Mouse (Mus musculus): ENCODE measurements around the gene Epb41l3. TPM values are rescaled to one million over a fixed set of nuclear protein-coding genes. Genes with fewer than 3 reads are reported as not detected.

The Epb41l3 gene
- polyA plus RNA-seq, 1 experiment from 2014 or later: 67.3 TPM

DNA sequence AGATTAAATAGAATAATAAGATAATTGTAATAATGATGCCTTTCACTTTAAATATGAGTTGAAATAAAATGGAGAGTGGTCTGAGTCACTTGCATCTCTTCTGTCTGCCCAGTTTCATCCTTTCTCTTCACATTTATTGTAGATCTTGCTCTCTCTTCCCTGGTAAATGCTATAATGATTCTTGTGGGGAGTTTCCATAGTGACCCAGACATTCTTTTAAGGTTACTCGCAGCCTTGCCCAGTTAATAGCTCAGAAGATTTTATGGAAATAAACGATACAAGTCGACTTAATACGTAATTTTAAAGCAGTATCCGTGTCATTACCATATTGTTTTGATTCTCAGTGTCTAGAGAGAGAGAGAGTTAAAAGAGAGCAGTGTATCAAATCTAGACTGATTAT, 154.0 kb downstream of the Epb41l3 start:
- Histone ChIP-seq H3K27me3 (no peaks in the 10 kb centered on the region), H3K4me1 (peaks cover 39% of the 10 kb centered on the region), H3K9ac (replicated peaks) (no peak overlapping the region), H3K4me2 (replicated peaks) (no peak overlapping the region), H3K36me3 (no peaks in the 10 kb centered on the region), H3K9me3 (no peaks in the 10 kb centered on the region), H3K4me3 (no peak overlapping the region), H3K27ac (replicated peaks) (peak overlapping the region; percentile 81)
- 33% methylated on average over 5 of the region's 5 CpGs for WGBS
- no peak for ATAC-seq (replicated peaks)

DNA sequence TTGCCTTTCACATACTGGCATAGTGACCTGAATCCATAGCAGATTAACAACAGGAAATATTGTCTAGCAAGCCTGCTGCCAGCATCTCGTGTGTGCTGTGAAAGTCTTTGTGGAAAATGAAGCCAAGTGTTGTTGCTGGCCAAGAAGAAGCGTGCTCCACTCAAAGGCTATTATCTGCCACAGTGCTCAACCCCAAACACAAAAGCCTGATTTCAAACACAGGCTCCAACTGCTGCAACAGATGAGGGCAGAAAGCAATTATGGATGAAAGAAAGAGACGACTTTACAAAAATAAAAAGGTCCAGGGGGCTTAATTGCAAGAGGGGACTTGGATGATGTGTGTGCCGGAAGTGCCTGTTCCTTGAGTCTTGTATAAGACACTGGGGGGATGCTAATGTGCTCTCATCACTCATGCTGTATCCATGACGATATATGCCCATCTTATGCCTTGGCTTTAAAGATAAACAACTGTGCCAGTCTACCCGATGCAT, 154.7 kb downstream of the Epb41l3 start:
- no peaks in the 10 kb centered on the region for H3K36me3 ChIP-seq
- H3K4me2 ChIP-seq (replicated peaks): peak overlapping the region; percentile 11; the same call in 1 of the 2 replicates
- no peak overlapping the region for H3K4me3 ChIP-seq
- WGBS: 5% methylated on average over 6 of the region's 6 CpGs
- H3K27me3 ChIP-seq: no peaks in the 10 kb centered on the region
- no peak overlapping the region for H3K9ac ChIP-seq (replicated peaks)
- H3K9me3 ChIP-seq: no peaks in the 10 kb centered on the region
- peaks cover 39% of the 10 kb centered on the region for H3K4me1 ChIP-seq
- peak; percentile 91 for ATAC-seq (replicated peaks)
- H3K27ac ChIP-seq (replicated peaks): peak overlapping the region; percentile 81

DNA sequence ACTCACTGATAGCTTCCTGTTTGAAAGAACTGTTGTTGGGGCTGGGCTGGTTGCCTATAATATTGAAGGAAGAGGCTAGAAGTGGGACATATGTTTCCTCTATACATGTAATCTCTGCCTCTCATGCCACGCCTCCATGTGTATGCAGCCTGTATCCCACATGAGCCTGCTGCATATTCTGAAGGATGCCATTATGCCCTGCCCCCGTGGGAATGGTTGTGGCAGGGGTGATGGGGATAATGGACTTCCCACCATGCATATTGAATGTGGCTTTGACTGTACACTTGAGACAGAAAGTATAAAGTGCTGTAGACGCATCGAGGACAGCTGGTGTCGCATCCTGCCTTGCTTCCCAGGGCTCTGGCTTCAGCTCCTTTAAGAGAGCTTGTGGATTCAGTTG, 155.9 kb downstream of the Epb41l3 start:
- no peak for ATAC-seq (replicated peaks)
- Histone ChIP-seq H3K9me3 (no peaks in the 10 kb centered on the region), H3K36me3 (no peaks in the 10 kb centered on the region), H3K4me1 (peaks cover 39% of the 10 kb centered on the region), H3K9ac (replicated peaks) (no peak overlapping the region), H3K4me2 (replicated peaks) (no peak overlapping the region), H3K4me3 (no peak overlapping the region), H3K27ac (replicated peaks) (peak overlapping the region; percentile 81), H3K27me3 (no peaks in the 10 kb centered on the region)
- 66% methylated on average over 5 of the region's 5 CpGs for WGBS

- peaks cover under 1% of the 10 kb centered on the region; the same call in 1 of the 2 replicates for H3K4me1 ChIP-seq
- H3K27me3 ChIP-seq: no peaks in the 10 kb centered on the region
- H3K9ac ChIP-seq (replicated peaks): no peak overlapping the region
- H3K27ac ChIP-seq (replicated peaks): no peak overlapping the region
- peak; percentile 41; the same call in 1 of the 2 replicates for ATAC-seq (replicated peaks)
- 97% methylated on average over 3 of the region's 3 CpGs for WGBS
- H3K36me3 ChIP-seq: no peaks in the 10 kb centered on the region; the same call in 1 of the 2 replicates
- H3K9me3 ChIP-seq: no peaks in the 10 kb centered on the region
- H3K4me3 ChIP-seq: no peak overlapping the region
- H3K4me2 ChIP-seq (replicated peaks): no peak overlapping the region
Observed at GRCm38 (mm10) chr17:69237172-69237571, 161.7 kb downstream of the Epb41l3 start.

DNA sequence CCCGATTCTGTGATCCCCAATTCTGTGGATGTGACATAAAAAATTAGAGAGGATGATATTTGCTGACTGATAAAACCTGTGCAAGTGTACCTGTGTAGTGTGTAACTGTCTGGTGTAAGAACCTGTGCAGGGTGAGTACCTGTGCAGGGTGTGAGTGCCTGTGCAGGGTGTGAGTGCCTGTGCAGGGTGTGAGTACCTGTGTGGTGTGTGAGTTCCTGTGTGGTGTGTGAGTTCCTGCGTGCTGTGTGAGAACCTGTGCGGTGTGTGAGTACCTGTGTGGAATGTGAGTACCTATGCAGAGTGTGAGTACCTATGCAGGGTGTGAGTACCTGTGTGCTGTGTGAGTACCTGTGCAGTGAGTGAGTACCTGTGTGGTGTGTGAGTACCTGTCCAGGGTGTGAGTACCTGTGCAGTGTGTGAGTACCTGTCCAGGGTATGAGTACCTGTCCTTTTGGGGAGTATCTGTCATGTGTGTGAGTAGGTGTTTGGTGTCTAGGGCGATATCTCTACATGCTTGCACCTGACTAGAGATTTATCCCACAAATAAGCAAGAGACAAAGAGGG, 163.4 kb downstream of the Epb41l3 start:
- H3K4me2 ChIP-seq (replicated peaks): no peak overlapping the region
- WGBS: 96% methylated on average over 4 of the region's 4 CpGs
- no peaks in the 10 kb centered on the region for H3K4me1 ChIP-seq
- no peak overlapping the region for H3K27ac ChIP-seq (replicated peaks)
- no peak for ATAC-seq (replicated peaks)
- H3K27me3 ChIP-seq: no peaks in the 10 kb centered on the region
- H3K9ac ChIP-seq (replicated peaks): no peak overlapping the region
- H3K9me3 ChIP-seq: no peaks in the 10 kb centered on the region
- no peaks in the 10 kb centered on the region; the same call in 1 of the 2 replicates for H3K36me3 ChIP-seq
- no peak overlapping the region for H3K4me3 ChIP-seq

DNA sequence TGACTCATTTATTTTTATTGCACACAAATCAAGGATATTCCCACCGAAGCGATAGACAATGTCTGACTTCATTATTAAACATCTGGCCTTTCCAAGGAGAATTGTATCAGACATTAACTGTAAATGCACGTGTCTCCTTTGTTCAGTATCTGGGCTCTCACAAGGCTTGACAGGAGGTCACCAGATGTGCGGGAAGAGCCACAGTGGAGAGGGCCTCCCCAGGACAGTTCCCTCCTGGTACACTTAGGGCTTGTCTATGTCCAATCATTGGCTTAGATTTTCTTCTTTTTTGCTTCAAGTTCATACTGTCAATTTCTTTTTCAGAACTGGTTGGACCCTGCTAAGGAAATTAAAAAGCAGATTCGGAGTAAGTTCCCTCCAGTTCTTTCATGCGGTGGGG, 163.9 kb downstream of the Epb41l3 start:
- 89% methylated on average over 6 of the region's 6 CpGs for WGBS
- no peak overlapping the region for H3K9ac ChIP-seq (replicated peaks)
- H3K4me1 ChIP-seq: no peaks in the 10 kb centered on the region
- H3K27ac ChIP-seq (replicated peaks): no peak overlapping the region
- no peaks in the 10 kb centered on the region for H3K27me3 ChIP-seq
- H3K4me3 ChIP-seq: no peak overlapping the region
- H3K4me2 ChIP-seq (replicated peaks): no peak overlapping the region
- ATAC-seq (replicated peaks): no peak
- no peaks in the 10 kb centered on the region for H3K9me3 ChIP-seq
- no peaks in the 10 kb centered on the region; the same call in 1 of the 2 replicates for H3K36me3 ChIP-seq

DNA sequence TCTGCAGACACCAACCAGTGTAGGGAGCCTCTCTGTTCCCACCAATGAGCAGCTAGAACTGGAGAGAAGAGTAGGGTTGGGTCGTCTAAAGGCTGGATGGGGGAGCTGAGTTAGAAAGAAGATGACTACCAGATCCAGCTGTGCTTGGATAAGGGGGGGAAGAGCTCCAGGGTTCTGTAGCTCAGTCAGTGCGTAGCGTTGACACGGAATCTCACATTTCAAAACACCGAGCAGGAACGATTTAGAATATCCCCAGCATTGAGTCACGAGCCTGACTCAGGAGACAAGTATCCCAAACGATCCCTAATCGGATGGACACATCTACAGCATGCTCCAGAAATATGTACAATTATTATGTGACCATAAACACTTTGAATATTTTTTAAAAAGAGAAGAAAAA, 180.4 kb downstream of the Epb41l3 start:
- Histone ChIP-seq H3K27ac (replicated peaks) (no peak overlapping the region), H3K36me3 (peaks cover 3% of the 10 kb centered on the region; the same call in 1 of the 2 replicates), H3K4me2 (replicated peaks) (no peak overlapping the region), H3K27me3 (no peaks in the 10 kb centered on the region), H3K9ac (replicated peaks) (no peak overlapping the region), H3K9me3 (no peaks in the 10 kb centered on the region), H3K4me3 (no peak overlapping the region), H3K4me1 (no peaks in the 10 kb centered on the region)
- no peak for ATAC-seq (replicated peaks)
- WGBS: 88% methylated on average over 9 of the region's 9 CpGs

DNA sequence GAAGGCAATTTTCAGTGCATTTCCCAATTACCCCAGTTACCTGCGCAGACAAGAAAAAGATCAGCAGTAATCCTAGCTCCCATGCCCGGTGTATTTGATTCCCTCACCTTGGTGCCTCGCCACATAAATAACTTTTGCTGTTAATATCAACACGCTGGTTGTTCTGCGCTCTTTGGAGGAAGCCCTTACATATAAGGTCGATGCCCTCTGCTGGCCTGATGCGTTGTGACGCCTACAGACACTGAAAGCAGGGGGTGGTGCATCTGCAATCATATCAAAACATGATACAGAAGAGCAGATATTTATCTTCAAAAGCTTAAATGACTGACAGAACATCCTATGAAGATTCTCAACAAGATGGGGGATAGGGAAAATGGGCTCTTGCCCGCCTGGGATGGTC, 181.0 kb downstream of the Epb41l3 start:
- peak; percentile 35; the same call in 1 of the 2 replicates for ATAC-seq (replicated peaks)
- Histone ChIP-seq H3K27me3 (no peaks in the 10 kb centered on the region), H3K4me2 (replicated peaks) (no peak overlapping the region), H3K9me3 (no peaks in the 10 kb centered on the region), H3K4me3 (no peak overlapping the region), H3K4me1 (no peaks in the 10 kb centered on the region), H3K27ac (replicated peaks) (no peak overlapping the region), H3K9ac (replicated peaks) (no peak overlapping the region), H3K36me3 (peaks cover 3% of the 10 kb centered on the region; the same call in 1 of the 2 replicates)
- 52% methylated on average over 9 of the region's 9 CpGs for WGBS

GRCm38 (mm10) chr17:69263810-69264565, 188.5 kb downstream of the Epb41l3 start:
- Histone ChIP-seq H3K4me2 (replicated peaks) (no peak overlapping the region), H3K4me3 (no peak overlapping the region), H3K9ac (replicated peaks) (no peak overlapping the region), H3K27me3 (no peaks in the 10 kb centered on the region), H3K9me3 (no peaks in the 10 kb centered on the region), H3K27ac (replicated peaks) (no peak overlapping the region), H3K4me1 (0 out of 2 replicates have a peak, but pooled peaks cover 5% of the 10 kb centered on the region), H3K36me3 (peaks cover 3% of the 10 kb centered on the region; the same call in 1 of the 2 replicates)
- 55% methylated on average over 15 of the region's 15 CpGs for WGBS
- ATAC-seq (replicated peaks): no peak

GRCm38 (mm10) chr17:69265171-69265570, 189.7 kb downstream of the Epb41l3 start:
- Histone ChIP-seq H3K27me3 (no peaks in the 10 kb centered on the region), H3K4me3 (no peak overlapping the region), H3K9me3 (no peaks in the 10 kb centered on the region), H3K4me2 (replicated peaks) (no peak overlapping the region), H3K36me3 (no peaks in the 10 kb centered on the region; the same call in 1 of the 2 replicates), H3K27ac (replicated peaks) (no peak overlapping the region), H3K4me1 (0 out of 2 replicates have a peak, but pooled peaks cover 5% of the 10 kb centered on the region), H3K9ac (replicated peaks) (no peak overlapping the region)
- ATAC-seq (replicated peaks): no peak
- 66% methylated on average over 4 of the region's 4 CpGs for WGBS

- ATAC-seq (replicated peaks): no peak
Observed at GRCm38 (mm10) chr17:69265759-69266463, 190.4 kb downstream of the Epb41l3 start.

GRCm38 (mm10) chr17:69266936-69267335, 191.5 kb downstream of the Epb41l3 start:
- Histone ChIP-seq H3K4me2 (replicated peaks) (no peak overlapping the region), H3K27ac (replicated peaks) (no peak overlapping the region), H3K9ac (replicated peaks) (no peak overlapping the region), H3K27me3 (no peaks in the 10 kb centered on the region), H3K4me3 (no peak overlapping the region), H3K36me3 (no peaks in the 10 kb centered on the region), H3K9me3 (no peaks in the 10 kb centered on the region), H3K4me1 (0 out of 2 replicates have a peak, but pooled peaks cover 5% of the 10 kb centered on the region)
- WGBS: 83% methylated on average over 5 of the region's 5 CpGs
- ATAC-seq (replicated peaks): no peak

More at GRCm38 (mm10) chr17:69265759-69266463, 190.4 kb downstream of the Epb41l3 start:
- 46% methylated on average over 17 of the region's 17 CpGs for WGBS
- H3K36me3 ChIP-seq: no peaks in the 10 kb centered on the region
- no peaks in the 10 kb centered on the region for H3K27me3 ChIP-seq
- no peak overlapping the region for H3K4me2 ChIP-seq (replicated peaks)
- no peak overlapping the region for H3K4me3 ChIP-seq
- 0 out of 2 replicates have a peak, but pooled peaks cover 5% of the 10 kb centered on the region for H3K4me1 ChIP-seq
- no peaks in the 10 kb centered on the region for H3K9me3 ChIP-seq
- H3K27ac ChIP-seq (replicated peaks): no peak overlapping the region
- no peak overlapping the region for H3K9ac ChIP-seq (replicated peaks)

All from forebrain, embryonic 15.5 days (tissue).